Mouse (Mus musculus): ENCODE results near the gene Rac1. TPM values are rescaled to one million over a fixed set of nuclear protein-coding genes. Genes with fewer than 3 reads are reported as not detected.

The Rac1 gene
- polyA plus RNA-seq, 1 experiment from 2014 or later = 540 TPM

DNA sequence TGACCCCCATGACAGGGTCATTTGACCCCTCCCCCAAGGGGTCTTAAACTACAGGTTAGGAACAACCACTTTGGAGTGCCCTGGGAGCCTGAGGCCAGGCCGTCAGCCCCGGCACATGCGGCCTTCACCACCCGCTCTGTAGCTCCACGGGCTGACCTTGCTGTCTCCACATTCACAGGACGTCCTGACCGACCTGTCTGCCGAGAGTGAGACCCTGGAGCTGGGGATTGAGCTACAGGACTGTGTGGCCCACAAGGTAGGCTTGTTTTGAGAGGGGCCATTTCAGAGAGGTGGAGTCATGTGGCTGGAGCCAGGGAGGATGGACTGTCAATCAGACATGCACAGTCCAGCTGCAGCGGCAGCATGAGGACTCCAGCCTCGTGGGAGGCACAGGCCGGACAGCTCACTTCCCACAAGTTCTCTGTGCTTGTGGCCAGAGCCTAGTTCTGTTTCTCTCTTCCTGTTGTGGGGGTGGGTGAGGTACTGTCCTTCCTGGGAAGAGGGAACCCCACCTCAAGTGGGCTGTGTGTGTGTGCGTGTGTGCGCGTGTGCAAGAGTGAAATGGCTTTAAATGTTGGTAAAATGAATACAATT, 38.0 kb downstream of the Rac1 start:
- Histone ChIP-seq H3K4me3 (ENCODE audit: low read depth, low read length) (no peak overlapping the region), H3K9ac (replicated peaks; ENCODE audit: low read length) (no peak overlapping the region), H3K9me3 (replicated peaks; ENCODE audit: control insufficient read depth, low read length) (no peaks in the 10 kb centered on the region), H3K36me3 (replicated peaks; ENCODE audit: control insufficient read depth, insufficient read depth, low read depth, low read length) (no peaks in the 10 kb centered on the region), H3K4me1 (ENCODE audit: control insufficient read depth, insufficient read depth, low read length) (no peaks in the 10 kb centered on the region), H3K27me3 (ENCODE audit: control insufficient read depth, insufficient read depth, low read length) (no peaks in the 10 kb centered on the region), H3K4me2 (ENCODE audit: low read depth, low read length) (no peak overlapping the region), H3K27ac (replicated peaks; ENCODE audit: low read depth, low read length) (no peak overlapping the region)
- WGBS = 87% methylated on average over 14 of the region's 14 CpGs
- no peak for DNase-seq (ENCODE audit: low spot score)
- ATAC-seq (replicated peaks; ENCODE audit: insufficient number of reproducible peaks, low FRiP score, low TSS enrichment, low read depth) = no peak

DNA sequence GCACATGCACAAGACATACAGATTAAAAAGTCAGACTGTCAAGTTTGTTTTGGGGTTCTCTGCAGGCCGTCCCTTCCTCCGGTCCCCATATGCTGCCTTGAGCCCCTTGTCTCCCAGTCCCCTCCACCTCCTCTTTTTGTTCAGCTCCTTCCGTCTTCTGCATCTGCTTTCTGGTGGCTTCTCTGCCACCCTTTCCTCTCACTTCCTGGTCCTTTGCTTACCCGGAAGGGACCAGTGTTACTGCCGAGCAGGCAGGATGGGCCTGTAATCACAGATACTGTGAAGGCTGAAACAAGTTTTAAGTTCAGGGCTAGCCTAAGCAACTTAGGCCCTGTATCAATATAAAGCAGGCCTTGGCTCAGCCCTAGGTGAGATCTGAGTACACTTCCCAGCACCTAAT, 39.8 kb downstream of the Rac1 start:
- ATAC-seq (replicated peaks; ENCODE audit: insufficient number of reproducible peaks, low FRiP score, low TSS enrichment, low read depth) = no peak
- Histone ChIP-seq H3K36me3 (replicated peaks; ENCODE audit: control insufficient read depth, insufficient read depth, low read depth, low read length) (peaks cover 3% of the 10 kb centered on the region), H3K9ac (replicated peaks; ENCODE audit: low read length) (no peak overlapping the region), H3K9me3 (replicated peaks; ENCODE audit: control insufficient read depth, low read length) (no peaks in the 10 kb centered on the region), H3K4me1 (ENCODE audit: control insufficient read depth, insufficient read depth, low read length) (no peaks in the 10 kb centered on the region), H3K4me3 (ENCODE audit: low read depth, low read length) (no peak overlapping the region), H3K4me2 (ENCODE audit: low read depth, low read length) (no peak overlapping the region), H3K27me3 (ENCODE audit: control insufficient read depth, insufficient read depth, low read length) (no peaks in the 10 kb centered on the region), H3K27ac (replicated peaks; ENCODE audit: low read depth, low read length) (no peak overlapping the region)
- DNase-seq (ENCODE audit: low spot score) = no peak
- WGBS = 93% methylated on average over 5 of the region's 5 CpGs

DNA sequence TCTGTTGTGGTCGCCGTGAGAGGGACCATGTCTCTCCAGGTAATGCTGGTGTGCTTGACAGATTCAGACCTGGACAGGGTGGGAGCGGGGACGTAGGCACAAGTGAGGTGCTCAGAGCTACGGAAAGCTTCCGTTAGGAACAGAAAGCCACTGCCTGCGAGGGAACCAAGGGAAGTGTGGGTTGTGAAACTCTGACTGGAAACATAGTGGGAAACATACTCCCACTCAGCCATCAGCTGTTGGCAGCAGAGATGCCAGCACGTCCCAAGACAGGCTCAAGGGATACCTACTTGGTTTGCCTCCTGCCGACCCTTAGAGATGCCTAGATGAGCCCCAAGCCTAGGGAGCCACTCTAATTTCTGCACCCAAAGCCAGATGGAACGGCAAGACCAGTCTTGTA, 40.6 kb downstream of the Rac1 start:
- H3K9me3 ChIP-seq (replicated peaks; ENCODE audit: control insufficient read depth, low read length) = no peaks in the 10 kb centered on the region
- H3K9ac ChIP-seq (replicated peaks; ENCODE audit: low read length) = no peak overlapping the region
- no peak for ATAC-seq (replicated peaks; ENCODE audit: insufficient number of reproducible peaks, low FRiP score, low TSS enrichment, low read depth)
- no peaks in the 10 kb centered on the region for H3K27me3 ChIP-seq (ENCODE audit: control insufficient read depth, insufficient read depth, low read length)
- no peak overlapping the region for H3K4me2 ChIP-seq (ENCODE audit: low read depth, low read length)
- DNase-seq (ENCODE audit: low spot score) = no peak
- no peaks in the 10 kb centered on the region for H3K4me1 ChIP-seq (ENCODE audit: control insufficient read depth, insufficient read depth, low read length)
- WGBS = 90% methylated on average over 10 of the region's 10 CpGs
- H3K4me3 ChIP-seq (ENCODE audit: low read depth, low read length) = no peak overlapping the region
- H3K27ac ChIP-seq (replicated peaks; ENCODE audit: low read depth, low read length) = no peak overlapping the region
- peaks cover 3% of the 10 kb centered on the region for H3K36me3 ChIP-seq (replicated peaks; ENCODE audit: control insufficient read depth, insufficient read depth, low read depth, low read length)

DNA sequence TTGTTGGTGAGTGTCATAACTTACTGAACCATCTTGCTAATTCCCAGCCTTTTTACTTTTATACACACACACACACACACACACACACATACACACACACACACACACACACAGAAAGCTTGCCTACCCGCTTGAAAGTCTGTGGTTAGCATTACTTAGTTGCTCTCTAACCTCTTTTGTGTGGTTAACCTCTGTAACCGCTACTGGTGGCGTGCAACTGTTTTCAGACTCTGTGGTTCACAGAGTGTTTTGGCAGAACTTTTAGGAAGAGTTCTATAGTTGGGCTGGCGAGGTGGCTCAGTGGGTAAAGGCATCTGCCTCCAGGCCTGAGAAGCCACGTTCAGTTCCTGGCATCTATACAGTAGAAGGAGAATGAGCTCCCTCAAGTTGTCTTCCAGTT, 42.9 kb downstream of the Rac1 start:
- Histone ChIP-seq H3K4me2 (ENCODE audit: low read depth, low read length) (no peak overlapping the region), H3K27ac (replicated peaks; ENCODE audit: low read depth, low read length) (no peak overlapping the region), H3K4me3 (ENCODE audit: low read depth, low read length) (no peak overlapping the region), H3K9ac (replicated peaks; ENCODE audit: low read length) (no peak overlapping the region), H3K9me3 (replicated peaks; ENCODE audit: control insufficient read depth, low read length) (no peaks in the 10 kb centered on the region), H3K4me1 (ENCODE audit: control insufficient read depth, insufficient read depth, low read length) (no peaks in the 10 kb centered on the region), H3K27me3 (ENCODE audit: control insufficient read depth, insufficient read depth, low read length) (no peaks in the 10 kb centered on the region), H3K36me3 (replicated peaks; ENCODE audit: control insufficient read depth, insufficient read depth, low read depth, low read length) (peaks cover 3% of the 10 kb centered on the region)
- no peak for DNase-seq (ENCODE audit: low spot score)
- no peak for ATAC-seq (replicated peaks; ENCODE audit: insufficient number of reproducible peaks, low FRiP score, low TSS enrichment, low read depth)
- WGBS = 93% methylated on average over 5 of the region's 5 CpGs

DNA sequence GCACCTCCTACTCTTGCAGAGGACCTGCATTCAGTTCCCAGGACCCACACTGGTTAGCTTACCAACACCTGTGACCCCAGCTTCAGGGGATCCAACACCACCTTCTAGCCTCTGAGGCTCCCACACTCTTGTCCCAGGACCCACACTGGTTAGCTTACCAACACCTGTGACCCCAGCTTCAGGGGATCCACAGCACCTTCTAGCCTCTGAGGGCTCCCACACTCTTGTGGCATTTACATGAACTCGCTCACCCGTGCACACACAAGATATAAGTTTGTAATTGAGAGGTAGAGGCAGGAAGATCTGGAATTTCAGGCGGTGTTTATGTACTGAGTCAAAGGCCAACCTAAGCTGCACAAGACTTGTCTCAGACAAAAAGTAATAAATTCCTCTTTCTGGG, 49.9 kb downstream of the Rac1 start:
- no peaks in the 10 kb centered on the region for H3K4me1 ChIP-seq (ENCODE audit: control insufficient read depth, insufficient read depth, low read length)
- no peak overlapping the region for H3K4me3 ChIP-seq (ENCODE audit: low read depth, low read length)
- H3K36me3 ChIP-seq (replicated peaks; ENCODE audit: control insufficient read depth, insufficient read depth, low read depth, low read length) = no peaks in the 10 kb centered on the region
- no peak for DNase-seq (ENCODE audit: low spot score)
- H3K9me3 ChIP-seq (replicated peaks; ENCODE audit: control insufficient read depth, low read length) = no peaks in the 10 kb centered on the region
- 96% methylated on average over 3 of the region's 3 CpGs for WGBS
- ATAC-seq (replicated peaks; ENCODE audit: insufficient number of reproducible peaks, low FRiP score, low TSS enrichment, low read depth) = no peak
- H3K27me3 ChIP-seq (ENCODE audit: control insufficient read depth, insufficient read depth, low read length) = no peaks in the 10 kb centered on the region
- no peak overlapping the region for H3K27ac ChIP-seq (replicated peaks; ENCODE audit: low read depth, low read length)
- H3K4me2 ChIP-seq (ENCODE audit: low read depth, low read length) = no peak overlapping the region
- no peak overlapping the region for H3K9ac ChIP-seq (replicated peaks; ENCODE audit: low read length)

DNA sequence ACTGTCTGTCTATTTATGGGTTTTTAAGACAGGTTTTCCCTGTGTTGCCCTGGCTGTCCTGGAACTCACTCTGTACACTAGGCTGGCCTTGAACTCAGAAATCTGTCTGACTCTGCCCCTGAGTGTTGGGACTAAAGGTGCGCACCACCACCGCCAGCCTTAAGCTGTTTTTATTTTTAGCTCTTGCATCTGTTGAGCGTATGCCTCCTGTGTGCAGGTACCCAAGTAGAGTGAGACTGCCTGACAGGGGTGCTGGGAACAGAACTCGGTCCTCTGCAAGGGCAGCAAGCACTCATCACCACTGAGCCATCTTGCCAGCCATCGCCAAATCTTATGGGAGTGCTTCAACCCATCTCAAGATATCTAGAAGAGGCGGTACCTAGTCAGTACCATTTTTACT, 51.8 kb downstream of the Rac1 start:
- no peaks in the 10 kb centered on the region for H3K4me1 ChIP-seq (ENCODE audit: control insufficient read depth, insufficient read depth, low read length)
- H3K36me3 ChIP-seq (replicated peaks; ENCODE audit: control insufficient read depth, insufficient read depth, low read depth, low read length) = no peaks in the 10 kb centered on the region
- 98% methylated on average over 6 of the region's 6 CpGs for WGBS
- no peak overlapping the region for H3K4me3 ChIP-seq (ENCODE audit: low read depth, low read length)
- H3K9ac ChIP-seq (replicated peaks; ENCODE audit: low read length) = no peak overlapping the region
- H3K4me2 ChIP-seq (ENCODE audit: low read depth, low read length) = no peak overlapping the region
- no peak overlapping the region for H3K27ac ChIP-seq (replicated peaks; ENCODE audit: low read depth, low read length)
- ATAC-seq (replicated peaks; ENCODE audit: insufficient number of reproducible peaks, low FRiP score, low TSS enrichment, low read depth) (no peak), DNase-seq (ENCODE audit: low spot score) (no peak)
- H3K9me3 ChIP-seq (replicated peaks; ENCODE audit: control insufficient read depth, low read length) = no peaks in the 10 kb centered on the region
- H3K27me3 ChIP-seq (ENCODE audit: control insufficient read depth, insufficient read depth, low read length) = no peaks in the 10 kb centered on the region

DNA sequence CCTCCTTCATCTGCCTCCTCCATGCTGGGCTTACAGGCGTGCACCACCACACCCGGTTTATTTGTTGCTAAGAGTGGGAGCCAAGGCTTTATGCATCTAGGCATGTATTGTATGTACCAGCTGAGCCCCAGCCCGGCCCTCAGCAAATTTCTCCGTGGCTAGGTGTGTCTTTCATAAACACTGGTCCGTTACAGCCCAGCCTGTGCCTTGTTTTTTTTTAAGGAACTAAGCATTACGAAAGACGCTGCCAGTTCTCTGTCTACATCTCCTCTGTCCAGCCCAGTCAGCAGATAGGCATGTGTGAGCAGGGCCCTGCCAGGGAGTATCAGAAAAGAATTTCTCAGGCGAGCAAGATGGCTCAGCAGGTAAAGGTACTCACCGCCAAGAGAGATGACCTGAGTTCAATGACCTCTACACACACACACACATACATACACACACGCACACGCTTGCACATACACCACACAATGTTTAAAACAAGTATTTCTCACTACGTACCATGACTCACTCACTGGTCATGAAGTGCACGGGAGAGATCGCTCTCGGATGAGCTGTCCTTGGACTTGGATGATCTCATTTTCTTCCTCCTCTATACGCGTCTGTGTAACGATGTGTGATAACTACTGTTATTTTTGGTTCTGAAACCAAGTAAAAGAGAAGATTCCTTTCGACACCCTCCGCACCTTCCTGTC, 52.5 kb downstream of the Rac1 start:
- H3K27me3 ChIP-seq (ENCODE audit: control insufficient read depth, insufficient read depth, low read length) = no peaks in the 10 kb centered on the region
- H3K27ac ChIP-seq (replicated peaks; ENCODE audit: low read depth, low read length) = no peak overlapping the region
- ATAC-seq (replicated peaks; ENCODE audit: insufficient number of reproducible peaks, low FRiP score, low TSS enrichment, low read depth) = no peak
- 93% methylated on average over 20 of the region's 20 CpGs for WGBS
- no peak overlapping the region for H3K4me3 ChIP-seq (ENCODE audit: low read depth, low read length)
- H3K9me3 ChIP-seq (replicated peaks; ENCODE audit: control insufficient read depth, low read length) = no peaks in the 10 kb centered on the region
- no peak for DNase-seq (ENCODE audit: low spot score)
- H3K36me3 ChIP-seq (replicated peaks; ENCODE audit: control insufficient read depth, insufficient read depth, low read depth, low read length) = no peaks in the 10 kb centered on the region; the same call in 1 of the 2 replicates
- H3K4me2 ChIP-seq (ENCODE audit: low read depth, low read length) = no peak overlapping the region
- no peaks in the 10 kb centered on the region for H3K4me1 ChIP-seq (ENCODE audit: control insufficient read depth, insufficient read depth, low read length)
- H3K9ac ChIP-seq (replicated peaks; ENCODE audit: low read length) = no peak overlapping the region

DNA sequence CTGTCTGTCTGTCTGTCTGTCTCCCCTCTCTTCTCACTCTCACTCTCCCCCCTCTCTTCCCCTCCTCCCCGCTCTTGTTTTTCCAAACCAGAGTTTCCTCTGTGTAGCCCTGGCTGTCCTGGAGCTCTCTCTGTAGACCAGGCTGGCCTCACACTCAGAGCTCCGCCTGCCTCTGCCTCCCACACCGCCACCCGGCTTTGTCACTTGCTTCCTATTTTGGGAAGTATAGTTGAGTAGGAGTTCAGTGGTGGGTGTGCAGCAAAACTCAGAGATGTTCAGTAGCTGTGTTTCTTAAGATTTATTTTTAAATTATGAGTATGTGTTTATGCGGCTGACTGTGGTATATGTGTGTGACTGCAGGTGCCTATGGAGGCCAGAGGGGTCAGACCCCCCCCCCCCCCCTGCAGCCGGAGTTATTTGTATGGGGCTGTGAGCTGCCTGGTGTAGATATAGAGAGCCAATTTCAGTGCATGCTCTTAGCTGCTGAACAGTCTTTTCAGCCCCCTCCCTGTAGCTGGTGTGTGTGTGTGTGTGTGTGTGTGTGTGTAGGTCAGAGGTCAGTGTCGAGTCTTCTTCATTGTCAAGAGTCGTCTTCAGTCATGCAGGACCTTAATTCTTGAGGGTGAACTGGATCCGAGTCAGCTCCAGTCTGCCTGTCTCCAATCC, 55.8 kb downstream of the Rac1 start:
- ATAC-seq (replicated peaks; ENCODE audit: insufficient number of reproducible peaks, low FRiP score, low TSS enrichment, low read depth) = no peak
- 80% methylated on average over 9 of the region's 9 CpGs for WGBS
- Histone ChIP-seq H3K9ac (replicated peaks; ENCODE audit: low read length) (no peak overlapping the region), H3K4me3 (ENCODE audit: low read depth, low read length) (no peak overlapping the region), H3K9me3 (replicated peaks; ENCODE audit: control insufficient read depth, low read length) (no peaks in the 10 kb centered on the region), H3K27me3 (ENCODE audit: control insufficient read depth, insufficient read depth, low read length) (no peaks in the 10 kb centered on the region), H3K36me3 (replicated peaks; ENCODE audit: control insufficient read depth, insufficient read depth, low read depth, low read length) (no peaks in the 10 kb centered on the region; the same call in 1 of the 2 replicates), H3K4me1 (ENCODE audit: control insufficient read depth, insufficient read depth, low read length) (no peaks in the 10 kb centered on the region), H3K27ac (replicated peaks; ENCODE audit: low read depth, low read length) (no peak overlapping the region), H3K4me2 (ENCODE audit: low read depth, low read length) (no peak overlapping the region)
- DNase-seq (ENCODE audit: low spot score) = no peak

All from embryonic facial prominence, embryonic 11.5 days (tissue).